In the genomic region with DNA sequence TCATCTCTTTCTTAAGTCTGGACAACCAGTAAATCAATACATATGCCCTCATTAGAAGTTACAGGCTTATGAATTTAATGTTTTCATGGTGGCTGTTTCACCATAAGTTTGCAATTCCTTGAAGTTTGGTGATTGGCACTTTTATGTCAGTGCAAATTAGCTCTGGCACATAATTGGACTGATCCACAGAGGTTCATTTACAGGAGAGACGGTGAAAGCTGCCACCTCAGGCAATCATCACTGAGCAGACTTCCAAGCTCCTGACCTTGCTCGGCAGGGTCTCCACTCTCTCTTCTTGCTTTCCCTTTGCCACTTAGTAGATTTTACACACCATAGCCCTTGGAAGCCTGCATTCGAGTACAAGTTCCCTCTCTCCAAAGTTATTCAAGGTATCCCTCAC, we compare ENCODE assay signal across 18 mouse cellular contexts.
"Had no signal": no experiment of that assay in that cellular context is flagged by ENCODE, and none has a peak within 500 bp of the region (broad histone marks: within the 10 kb centered on the region; RNA-seq: fewer than 3 reads in every experiment).

No protein-coding gene starts in this region.

- DNase-seq: kidney, adult 18-20 months; kidney, postnatal 10 days; kidney, postnatal 4 days; left cerebral cortex, postnatal 4 days; lung, embryonic 14.5 days; lung, postnatal 10 days; lung, postnatal 4 days; midbrain, embryonic 14.5 days; right cerebral cortex, postnatal 4 days; spleen, adult 18-20 months; thymus, adult 2 months; thymus, postnatal 25 days had no signal

- H3K27ac ChIP-seq: layer of hippocampus, adult 2 months; midbrain, embryonic 10.5 days; neural tube, embryonic 15.5 days; stomach, embryonic 15.5 days had no signal

- H3K27me3 ChIP-seq: neural tube, embryonic 15.5 days; stomach, embryonic 15.5 days had no signal

- H3K4me3 ChIP-seq: layer of hippocampus, adult 2 months; midbrain, embryonic 10.5 days; myocyte; neural tube, embryonic 15.5 days; stomach, embryonic 15.5 days had no signal

- H3K9me3 ChIP-seq: midbrain, embryonic 10.5 days; neural tube, embryonic 15.5 days; stomach, embryonic 15.5 days had no signal

- H3K36me3 ChIP-seq: midbrain, embryonic 10.5 days; neural tube, embryonic 15.5 days; stomach, embryonic 15.5 days had no signal

- H3K4me2 ChIP-seq: liver, embryonic 11.5 days; lung, embryonic 14.5 days; neural tube, embryonic 15.5 days; stomach, embryonic 15.5 days had no signal

- H3K4me1 ChIP-seq: midbrain, embryonic 10.5 days; neural tube, embryonic 15.5 days; stomach, embryonic 15.5 days had no signal

- H3K9ac ChIP-seq: lung, embryonic 14.5 days; neural tube, embryonic 15.5 days; stomach, embryonic 15.5 days had no signal
